Mouse (Mus musculus): ENCODE data around the gene S1pr5. TPM values are rescaled to one million over a fixed set of nuclear protein-coding genes. Genes with fewer than 3 reads are reported as not detected.
A peak's percentile ranks its signal among the peaks of the same experiment; 100 is the strongest.
"Not testable (repeated sequence)": the region's sequence is repeated elsewhere in the genome, so short reads cannot be mapped to it uniquely, and the experiment has no call there.

Gene S1pr5
- polyA plus RNA-seq, 1 experiment from 2014 or later, result 4.7 TPM

DNA sequence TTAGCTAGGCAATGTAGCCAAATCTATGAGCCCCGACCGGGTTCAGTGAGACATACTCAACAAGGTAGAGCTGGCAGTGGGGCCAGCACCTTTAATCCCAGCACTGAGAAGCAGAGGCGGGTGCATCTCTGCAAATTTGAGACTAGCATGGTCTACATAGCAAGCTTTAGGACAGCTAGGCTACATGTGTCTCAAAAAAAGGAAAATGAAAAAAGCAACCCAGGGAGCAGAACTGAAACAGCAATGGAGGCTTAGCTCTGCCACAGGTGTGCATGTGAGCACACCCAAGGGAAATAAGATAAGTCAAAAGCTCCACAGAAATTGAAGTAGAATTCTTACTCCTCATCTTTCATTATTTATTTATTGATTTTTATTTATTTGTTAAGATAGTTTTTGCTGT is 49.3 kb downstream of the S1pr5 start:
- H3K36me3 ChIP-seq (ENCODE audit: control insufficient read depth, insufficient read depth, low read length), result no peaks in the 10 kb centered on the region
- no peak overlapping the region for H3K27ac ChIP-seq (replicated peaks)
- no peak overlapping the region for H3K4me2 ChIP-seq (replicated peaks; ENCODE audit: low read depth)
- H3K9ac ChIP-seq (ENCODE audit: low read length), result no peak overlapping the region
- DNase-seq (ENCODE audit: low spot score) (no peak), ATAC-seq (ENCODE audit: low FRiP score, low TSS enrichment) (no peak)
- H3K27me3 ChIP-seq (ENCODE audit: control insufficient read depth, insufficient read depth, low read length), result no peaks in the 10 kb centered on the region
- no peaks in the 10 kb centered on the region for H3K4me1 ChIP-seq (replicated peaks; ENCODE audit: control insufficient read depth, insufficient read depth)
- no peak overlapping the region for H3K4me3 ChIP-seq (ENCODE audit: low read depth, low read length)
- no peaks in the 10 kb centered on the region for H3K9me3 ChIP-seq (ENCODE audit: control insufficient read depth, low read length)
- WGBS, result 95% methylated on average over 3 of the region's 3 CpGs
- TF ChIP-seq EP300 (optimal IDR thresholded peaks at IDR 0.05) (no peak), CTCF (IDR thresholded peaks at IDR 0.05; ENCODE audit: low read depth) (no peak)

DNA sequence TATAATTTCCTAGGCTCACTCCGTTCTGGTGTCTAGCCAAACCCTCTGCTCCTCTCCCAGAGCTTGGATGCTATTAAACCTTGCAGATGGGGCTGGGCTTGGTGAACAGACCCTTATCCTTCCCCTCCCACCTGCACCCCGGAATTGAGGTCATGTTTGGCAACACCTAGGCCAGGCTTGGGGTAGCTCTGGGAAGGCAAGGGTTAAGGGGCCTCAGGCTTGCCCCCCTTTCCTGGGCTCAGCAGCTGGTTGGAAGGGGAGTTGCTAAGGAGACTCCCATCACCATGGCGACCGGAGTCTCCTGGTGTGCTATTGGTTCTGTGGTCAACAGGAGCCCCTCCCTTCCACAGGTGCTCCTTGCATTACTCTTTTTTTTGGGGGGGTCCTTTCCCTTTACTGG is 50.3 kb downstream of the S1pr5 start:
- Histone ChIP-seq H3K4me3 (ENCODE audit: low read depth, low read length) (no peak overlapping the region), H3K4me1 (replicated peaks; ENCODE audit: control insufficient read depth, insufficient read depth) (no peaks in the 10 kb centered on the region), H3K27ac (replicated peaks) (no peak overlapping the region), H3K9ac (ENCODE audit: low read length) (no peak overlapping the region), H3K36me3 (ENCODE audit: control insufficient read depth, insufficient read depth, low read length) (no peaks in the 10 kb centered on the region), H3K9me3 (ENCODE audit: control insufficient read depth, low read length) (no peaks in the 10 kb centered on the region), H3K4me2 (replicated peaks; ENCODE audit: low read depth) (no peak overlapping the region), H3K27me3 (ENCODE audit: control insufficient read depth, insufficient read depth, low read length) (no peaks in the 10 kb centered on the region)
- no peak for DNase-seq (ENCODE audit: low spot score)
- no peak for TF ChIP-seq EP300 (optimal IDR thresholded peaks at IDR 0.05)
- no peak for TF ChIP-seq CTCF (IDR thresholded peaks at IDR 0.05; ENCODE audit: low read depth)
- no peak for ATAC-seq (ENCODE audit: low FRiP score, low TSS enrichment)
- 33% methylated on average over 4 of the region's 4 CpGs for whole genome bisulfite sequencing

DNA sequence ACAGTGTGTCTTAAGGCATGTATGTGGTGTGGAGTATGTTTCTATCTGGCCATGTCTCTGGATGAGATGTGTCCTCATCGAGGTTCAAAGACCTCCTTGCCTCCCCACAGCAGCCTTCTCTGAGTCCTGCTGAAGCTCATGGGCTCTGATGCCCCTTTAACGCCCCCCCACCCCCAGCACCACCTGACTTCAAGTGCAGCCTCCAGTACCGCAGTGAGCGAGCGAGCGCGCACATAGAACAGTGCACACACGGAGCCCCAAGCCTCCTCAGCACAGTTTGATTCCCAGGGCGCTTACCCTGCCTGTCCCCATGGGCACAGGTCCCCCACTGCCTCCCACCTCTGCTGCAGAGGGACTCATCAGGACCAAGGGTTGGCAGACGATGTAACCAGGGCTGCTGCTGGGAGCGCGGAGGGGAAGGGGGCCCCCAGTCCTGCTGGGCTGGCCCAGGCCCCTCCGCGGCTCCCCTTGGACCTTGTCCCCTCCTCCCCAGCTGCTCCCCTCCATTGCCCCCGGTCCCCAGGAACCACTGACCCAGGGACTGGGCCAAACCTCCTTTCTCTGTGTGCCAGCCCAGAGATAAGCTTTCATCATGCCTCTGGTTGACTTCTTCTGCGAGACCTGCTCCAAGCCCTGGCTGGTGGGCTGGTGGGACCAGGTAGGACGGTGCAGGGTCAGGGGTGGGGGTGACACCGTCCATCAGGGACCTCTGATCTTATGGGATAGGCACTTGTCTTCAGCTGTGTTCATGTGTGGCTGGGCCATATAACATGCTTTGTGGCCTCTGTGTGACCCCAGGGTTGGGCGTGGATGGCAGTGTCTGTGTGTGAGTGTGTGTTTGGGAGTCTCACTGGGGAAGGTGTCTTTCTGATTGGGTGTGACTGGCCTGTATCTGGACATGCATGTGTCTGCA is 51.5 kb downstream of the S1pr5 start:
- Histone ChIP-seq H3K36me3 (ENCODE audit: control insufficient read depth, insufficient read depth, low read length) (no peaks in the 10 kb centered on the region), H3K9me3 (ENCODE audit: control insufficient read depth, low read length) (no peaks in the 10 kb centered on the region), H3K4me1 (replicated peaks; ENCODE audit: control insufficient read depth, insufficient read depth) (no peaks in the 10 kb centered on the region), H3K4me2 (replicated peaks; ENCODE audit: low read depth) (peak overlapping the region; percentile 34), H3K4me3 (ENCODE audit: low read depth, low read length) (peak overlapping the region; percentile 6; the same call in 1 of the 2 replicates), H3K9ac (ENCODE audit: low read length) (no peak overlapping the region), H3K27ac (replicated peaks) (no peak overlapping the region), H3K27me3 (ENCODE audit: control insufficient read depth, insufficient read depth, low read length) (no peaks in the 10 kb centered on the region)
- DNase-seq (ENCODE audit: low spot score) (peak; percentile 40), ATAC-seq (ENCODE audit: low FRiP score, low TSS enrichment) (peak; percentile 25; the same call in 1 of the 2 replicates)
- WGBS, result 41% methylated on average over 17 of the region's 19 CpGs
- TF ChIP-seq CTCF (IDR thresholded peaks at IDR 0.05; ENCODE audit: low read depth), result no peak
- TF ChIP-seq EP300 (optimal IDR thresholded peaks at IDR 0.05), result no peak

DNA sequence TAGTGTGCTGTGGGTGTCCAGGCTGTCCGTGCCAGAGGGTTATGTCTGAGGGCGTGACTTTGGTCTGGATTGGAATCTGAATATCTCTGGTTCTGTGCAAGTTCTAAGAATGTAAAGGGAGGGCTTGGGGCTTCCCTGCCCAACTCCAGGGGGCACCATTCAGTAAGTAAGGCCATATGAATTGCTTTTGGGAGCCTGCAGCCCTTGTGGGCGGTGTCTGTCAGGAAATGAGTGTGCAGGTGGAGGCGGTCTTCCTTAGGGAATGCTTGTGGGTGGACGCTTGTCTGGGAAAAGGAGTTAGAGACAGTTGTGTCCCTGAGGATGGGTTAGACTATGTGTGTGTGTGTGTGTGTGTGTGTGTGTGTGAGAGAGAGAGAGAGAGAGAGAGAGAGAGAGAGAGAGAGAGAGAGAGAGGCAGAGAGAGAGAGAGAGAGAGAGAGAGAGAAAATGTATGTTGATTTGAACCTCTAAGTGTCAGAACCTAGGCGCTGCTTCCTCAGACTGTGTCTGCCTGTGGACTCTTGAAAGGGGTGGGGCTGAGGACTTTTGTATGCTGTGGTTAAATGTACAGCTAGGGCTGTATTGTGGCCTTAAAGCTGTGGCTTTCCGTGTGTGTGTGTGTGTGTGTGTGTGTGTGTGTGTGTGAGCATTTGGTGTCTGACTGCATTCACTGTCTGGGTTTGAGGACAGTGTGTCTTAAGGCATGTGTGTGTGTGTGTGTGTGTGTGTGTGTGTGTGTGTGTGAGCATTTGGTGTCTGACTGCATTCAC is 52.3 kb downstream of the S1pr5 start:
- 0 out of 2 replicates have a peak, but pooled peaks have one; percentile 16 for ATAC-seq (ENCODE audit: low FRiP score, low TSS enrichment)
- TF ChIP-seq CTCF (IDR thresholded peaks at IDR 0.05; ENCODE audit: low read depth), result peak; percentile 31
- H3K4me3 ChIP-seq (ENCODE audit: low read depth, low read length), result not testable (repeated sequence)

DNA sequence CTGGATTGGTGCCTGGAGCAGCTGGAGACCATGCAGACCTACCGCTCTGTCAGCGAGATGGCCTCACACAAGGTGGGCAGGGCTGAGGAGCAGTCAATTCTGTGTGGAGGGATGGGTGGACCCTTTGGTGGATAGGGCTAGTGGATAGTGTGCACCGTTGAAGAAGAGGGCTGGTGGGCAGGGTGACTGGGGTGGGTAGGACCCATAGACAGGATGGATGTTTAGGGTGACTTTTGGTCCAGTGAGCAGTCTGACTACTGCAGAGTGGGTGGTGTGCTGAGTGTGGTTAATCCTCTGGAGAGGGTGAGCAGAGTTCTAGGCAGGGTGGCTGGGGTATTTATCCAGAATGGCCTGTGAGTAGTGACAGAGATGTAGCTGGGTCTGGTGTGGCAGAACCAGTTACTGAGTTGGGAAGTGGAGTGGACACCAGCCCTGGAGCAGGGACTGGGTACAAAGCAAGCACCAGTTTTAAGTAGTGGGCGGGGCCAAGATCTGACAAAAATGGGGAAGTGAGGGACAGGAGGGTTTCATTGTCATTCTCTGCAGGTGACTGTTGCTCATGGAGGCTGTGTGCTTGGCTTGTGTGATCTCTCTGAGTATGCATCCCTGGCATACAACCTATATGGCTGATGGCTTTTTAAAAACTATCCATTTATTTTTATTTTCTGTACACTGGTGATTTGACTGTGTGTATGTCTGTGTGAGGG is 53.3 kb downstream of the S1pr5 start:
- ATAC-seq (ENCODE audit: low FRiP score, low TSS enrichment) (no peak), DNase-seq (ENCODE audit: low spot score) (no peak)
- Histone ChIP-seq H3K4me2 (replicated peaks; ENCODE audit: low read depth) (no peak overlapping the region), H3K4me3 (ENCODE audit: low read depth, low read length) (no peak overlapping the region), H3K27ac (replicated peaks) (no peak overlapping the region), H3K9ac (ENCODE audit: low read length) (no peak overlapping the region), H3K27me3 (ENCODE audit: control insufficient read depth, insufficient read depth, low read length) (no peaks in the 10 kb centered on the region), H3K4me1 (replicated peaks; ENCODE audit: control insufficient read depth, insufficient read depth) (no peaks in the 10 kb centered on the region), H3K36me3 (ENCODE audit: control insufficient read depth, insufficient read depth, low read length) (no peaks in the 10 kb centered on the region), H3K9me3 (ENCODE audit: control insufficient read depth, low read length) (no peaks in the 10 kb centered on the region)
- no peak for TF ChIP-seq CTCF (IDR thresholded peaks at IDR 0.05; ENCODE audit: low read depth)
- no peak for TF ChIP-seq EP300 (optimal IDR thresholded peaks at IDR 0.05)
- WGBS, result 84% methylated on average over 4 of the region's 4 CpGs

More for the DNA sequence above, 52.3 kb downstream of the S1pr5 start:
- H3K9me3 ChIP-seq (ENCODE audit: control insufficient read depth, low read length); H3K4me1 ChIP-seq (replicated peaks; ENCODE audit: control insufficient read depth, insufficient read depth); H3K27me3 ChIP-seq (ENCODE audit: control insufficient read depth, insufficient read depth, low read length); H3K4me2 ChIP-seq (replicated peaks; ENCODE audit: low read depth); H3K9ac ChIP-seq (ENCODE audit: low read length); H3K27ac ChIP-seq (replicated peaks); H3K36me3 ChIP-seq (ENCODE audit: control insufficient read depth, insufficient read depth, low read length); DNase-seq (ENCODE audit: low spot score): not testable (repeated sequence)
- 52% methylated on average over 7 of the region's 7 CpGs for WGBS

All from stomach, postnatal 0 days (tissue).